Mouse (Mus musculus) MEL (cell line): Measurements from ENCODE around the gene Gm20458. TPM values are rescaled to one million over a fixed set of nuclear protein-coding genes. Genes with fewer than 3 reads are reported as not detected.

Experiments used
- DNase-seq: peaks from one replicate; pipeline ENCODE4 v3.0.0; 2011; ENCODE audit warnings: low read depth, low spot score
- H3K27ac ChIP-seq: 2 replicates; pipeline ENCODE4 v1.5.1; 2012; ENCODE audit warnings: low read depth, mild to moderate bottlenecking, control low read depth, low read length, moderate library complexity; ENCODE audit not compliant: control insufficient read depth
- H3K27me3 ChIP-seq, 2 experiments: fragments of 150-350 bp in 1 of 2; sonication (generic) in 1 of 2; 2 replicates each; pipeline ENCODE4 v1.6.1; 2012; ENCODE audit warnings: low read length in 2 of 2, mild to moderate bottlenecking in 2 of 2, improper control_type of control experiment in 1 of 2, moderate library complexity in 1 of 2; ENCODE audit not compliant: insufficient read depth in 2 of 2, control insufficient read depth in 1 of 2
- H3K36me3 ChIP-seq, 2 experiments: 2 replicates each; pipeline ENCODE4 v1.6.1; 2012 to 2014; ENCODE audit warnings: low read length in 2 of 2, improper control_type of control experiment in 1 of 2, inconsistent platforms in 1 of 2, mild to moderate bottlenecking in 1 of 2; ENCODE audit not compliant: insufficient read depth in 2 of 2, control insufficient read depth in 1 of 2
- H3K4me1 ChIP-seq, 2 experiments: fragments of 150-350 bp in 1 of 2; sonication (generic) in 1 of 2; 2 replicates each; pipeline ENCODE4 v1.6.1; 2012; ENCODE audit warnings: low read length in 2 of 2, improper control_type of control experiment in 1 of 2, mild to moderate bottlenecking in 1 of 2; ENCODE audit not compliant: insufficient read depth in 2 of 2, control insufficient read depth in 1 of 2
- H3K4me3 ChIP-seq, 2 experiments: fragments of 150-350 bp in 1 of 2; sonication (generic) in 1 of 2; 2 replicates each; pipeline ENCODE4 v1.5.1; 2012; ENCODE audit warnings: low read depth in 2 of 2, low read length in 2 of 2, mild to moderate bottlenecking in 2 of 2, moderate library complexity in 2 of 2, control low read depth in 1 of 2, improper control_type of control experiment in 1 of 2; ENCODE audit not compliant: control insufficient read depth in 1 of 2, insufficient read depth in 1 of 2
- H3K79me2 ChIP-seq: 2 replicates; pipeline ENCODE4 v1.6.1; 2012; ENCODE audit warnings: mild to moderate bottlenecking, low read length, moderate library complexity; ENCODE audit not compliant: control insufficient read depth, poor library complexity, insufficient read depth
- H3K9ac ChIP-seq: 2 replicates; pipeline ENCODE4 v1.6.1; 2012; ENCODE audit warnings: low read depth, mild to moderate bottlenecking, control low read depth, low read length, moderate library complexity; ENCODE audit not compliant: control insufficient read depth, poor library complexity, severe bottlenecking
- H3K9me3 ChIP-seq: fragments of 150-350 bp; sonication (generic); replicated peaks from 2 replicates; pipeline ENCODE4 v1.6.1; 2012; ENCODE audit warnings: mild to moderate bottlenecking, low read length, improper control_type of control experiment, moderate library complexity; ENCODE audit not compliant: insufficient read depth
- E2F4 ChIP-seq: IDR thresholded peaks from 2 replicates; pipeline ENCODE4 v1.6.1; 2011; ENCODE audit warnings: low read depth, low read length, improper control_type of control experiment, borderline replicate concordance
- ELF1 ChIP-seq: IDR thresholded peaks from 2 replicates; pipeline ENCODE4 v1.6.1; 2014; ENCODE audit warnings: low read depth, mild to moderate bottlenecking, inconsistent platforms, low read length, improper control_type of control experiment, moderate library complexity
- EP300 ChIP-seq, 2 experiments: IDR thresholded peaks; 2 replicates each; pipeline ENCODE4 v1.6.1; 2011; ENCODE audit warnings: improper control_type of control experiment in 2 of 2, low read length in 2 of 2, low read depth in 1 of 2, mild to moderate bottlenecking in 1 of 2
- ETS1 ChIP-seq: IDR thresholded peaks from 2 replicates; pipeline ENCODE4 v1.6.1; 2012; ENCODE audit warnings: low read depth, mild to moderate bottlenecking, inconsistent platforms, low read length, improper control_type of control experiment, moderate library complexity
- HCFC1 ChIP-seq: IDR thresholded peaks from 2 replicates; pipeline ENCODE4 v1.6.1; 2012; ENCODE audit warnings: low read depth, mild to moderate bottlenecking, inconsistent platforms, low read length, improper control_type of control experiment, moderate library complexity
- KAT2A ChIP-seq: conservative IDR thresholded peaks from 2 replicates; pipeline ENCODE4 v1.6.1; 2012; ENCODE audit warnings: low read depth, low read length, improper control_type of control experiment, inconsistent platforms
- MAX ChIP-seq: IDR thresholded peaks from 2 replicates; pipeline ENCODE4 v1.6.1; 2011; ENCODE audit warnings: low read length, improper control_type of control experiment
- MXI1 ChIP-seq: IDR thresholded peaks from 2 replicates; pipeline ENCODE4 v1.6.1; 2011; ENCODE audit warnings: mild to moderate bottlenecking, low read depth, low read length, improper control_type of control experiment
- MYC ChIP-seq: IDR thresholded peaks from 2 replicates; pipeline ENCODE4 v1.6.1; 2011; ENCODE audit warnings: low read depth, mild to moderate bottlenecking, low read length, improper control_type of control experiment, moderate library complexity
- NELFE ChIP-seq: IDR thresholded peaks from 2 replicates; pipeline ENCODE4 v1.6.1; 2011; ENCODE audit warnings: low read depth, low read length, improper control_type of control experiment
- POLR2A ChIP-seq, 2 experiments: IDR thresholded peaks; 2 replicates each; pipeline ENCODE4 v1.6.1; 2011 to 2012; ENCODE audit warnings: low read length in 2 of 2, mild to moderate bottlenecking in 2 of 2, control low read depth in 1 of 2, improper control_type of control experiment in 1 of 2, low read depth in 1 of 2, moderate library complexity in 1 of 2; ENCODE audit not compliant: control insufficient read depth in 1 of 2, insufficient read depth in 1 of 2, poor library complexity in 1 of 2
- POLR2AphosphoS2 ChIP-seq: IDR thresholded peaks from 2 replicates; pipeline ENCODE4 v1.6.1; 2011; ENCODE audit warnings: low read length, improper control_type of control experiment
- POLR2AphosphoS5 ChIP-seq: IDR thresholded peaks from 2 replicates; pipeline ENCODE4 v1.6.1; 2012; ENCODE audit warnings: low read depth, borderline replicate concordance, mild to moderate bottlenecking, inconsistent platforms, low read length, moderate library complexity, mixed read lengths
- RCOR1 ChIP-seq: IDR thresholded peaks from 2 replicates; pipeline ENCODE4 v1.6.1; 2012; ENCODE audit warnings: low read depth, mild to moderate bottlenecking, inconsistent platforms, low read length, improper control_type of control experiment
- SIN3A ChIP-seq: IDR thresholded peaks from 2 replicates; pipeline ENCODE4 v1.6.1; 2012; ENCODE audit warnings: low read length, improper control_type of control experiment, inconsistent platforms
- TBP ChIP-seq: IDR thresholded peaks from 2 replicates; pipeline ENCODE4 v1.8.0; 2011; ENCODE audit warnings: low read depth, low read length, improper control_type of control experiment
- TCF12 ChIP-seq: IDR thresholded peaks from 2 replicates; pipeline ENCODE4 v1.6.1; 2014; ENCODE audit warnings: low read depth, mild to moderate bottlenecking, inconsistent platforms, low read length, improper control_type of control experiment, moderate library complexity
- USF1 ChIP-seq: IDR thresholded peaks from 2 replicates; pipeline ENCODE4 v1.6.1; 2014; ENCODE audit warnings: low read depth, mild to moderate bottlenecking, inconsistent platforms, low read length, improper control_type of control experiment, moderate library complexity
- ZMIZ1 ChIP-seq: IDR thresholded peaks from 2 replicates; pipeline ENCODE4 v1.6.1; 2012; ENCODE audit warnings: low read depth, mild to moderate bottlenecking, inconsistent platforms, low read length, improper control_type of control experiment, moderate library complexity
- ZNF384 ChIP-seq: IDR thresholded peaks from 2 replicates; pipeline ENCODE4 v1.6.1; 2012; ENCODE audit warnings: low read depth, mild to moderate bottlenecking, inconsistent platforms, low read length, improper control_type of control experiment
- polyA plus RNA-seq, 2 experiments: library from polyadenylated mRNA; stranded (reverse) in 1 of 2; unstranded in 1 of 2; fragments of >175 nt in 1 of 2; fragments of >200 nt in 1 of 2; gene quantifications; 2 replicates each; pipeline versions ENCODE4 v1.2.1 to v1.2.4; 2012; ENCODE audit warnings: low replicate concordance in 2 of 2, low read depth in 1 of 2; ENCODE audit not compliant: insufficient read length in 2 of 2, insufficient read depth in 1 of 2, missing spikeins in 1 of 2
- total RNA-seq: library from RNA; depleted of rRNA; stranded (reverse); fragments of 300-350 nt; gene quantifications from 2 replicates; pipeline ENCODE4 v1.2.3, GENCODE M21; 2012

Gene Gm20458
- total and polyA plus RNA-seq, 3 experiments: 1.0 to 19.2 TPM; not detected in 1

- Histone ChIP-seq H3K27ac (peak within 1 kb of the TSS; percentile 51), H3K9me3 (no peaks in the 10 kb centered on the region), H3K4me3 (peak within 1 kb of the TSS; percentile 80 to 94), H3K36me3 (peaks cover 0 to 22% of the 10 kb centered on the region in 2 experiments; a peak in 2 of 4 replicates), H3K4me1 (peaks cover 2 to 17% of the 10 kb centered on the region in 2 experiments), H3K9ac (peak within 1 kb of the TSS; percentile 84), H3K27me3 (no peaks in the 10 kb centered on the region), H3K79me2 (peaks cover 10% of the 10 kb centered on the region)
- peak; percentile 72; the same call in 1 of the 2 replicates for TF ChIP-seq ZMIZ1
- TF ChIP-seq POLR2A (IDR thresholded peaks at IDR 0.05; ENCODE audit: control insufficient read depth in 1 of 2, insufficient read depth in 1 of 2, low read depth in 1 of 2, low read length in 2 of 2, poor library complexity in 1 of 2): peak; percentile 95 to 99
- TF ChIP-seq HCFC1: peak; percentile 92
- peak; percentile 67 for TF ChIP-seq TCF12
- TF ChIP-seq POLR2AphosphoS5: no peak
- TF ChIP-seq ETS1: no peak
- TF ChIP-seq NELFE: peak; percentile 88
- TF ChIP-seq MAX: peak; percentile 50
- TF ChIP-seq USF1: 0 out of 2 replicates have a peak, but pooled peaks have one; percentile 4
- TF ChIP-seq SIN3A: peak; percentile 93
- peak; percentile 9; the same call in 1 of the 2 replicates for TF ChIP-seq RCOR1
- peak; percentile 92 for TF ChIP-seq MXI1
- no peak for TF ChIP-seq E2F4
- TF ChIP-seq ELF1: peak; percentile 96
- no peak for TF ChIP-seq ZNF384
- 0 out of 4 replicates have a peak, but pooled peaks of 1 of the 2 experiments have one; percentile 20 for TF ChIP-seq EP300 (IDR thresholded peaks at IDR 0.05; ENCODE audit: low read depth in 1 of 2, low read length in 2 of 2)
- TF ChIP-seq TBP: 0 out of 2 replicates have a peak, but pooled peaks have one; percentile 59
- no peak for TF ChIP-seq MYC
- peak; percentile 86; the same call in 1 of the 2 replicates for TF ChIP-seq POLR2AphosphoS2
- TF ChIP-seq KAT2A: no peak; the same call in 1 of the 2 replicates
- DNase-seq: peak; percentile 90
Measured at GRCm38 (mm10) chr2:164496847-164497690, 36.3 kb downstream of the Gm20458 start, which contains the start of gene Pigt. TSS of gene Pigt (plus strand) at chr2:164497520.
